Comparison of ENCODE assay signal across 10 mouse cellular contexts in the genomic region with DNA sequence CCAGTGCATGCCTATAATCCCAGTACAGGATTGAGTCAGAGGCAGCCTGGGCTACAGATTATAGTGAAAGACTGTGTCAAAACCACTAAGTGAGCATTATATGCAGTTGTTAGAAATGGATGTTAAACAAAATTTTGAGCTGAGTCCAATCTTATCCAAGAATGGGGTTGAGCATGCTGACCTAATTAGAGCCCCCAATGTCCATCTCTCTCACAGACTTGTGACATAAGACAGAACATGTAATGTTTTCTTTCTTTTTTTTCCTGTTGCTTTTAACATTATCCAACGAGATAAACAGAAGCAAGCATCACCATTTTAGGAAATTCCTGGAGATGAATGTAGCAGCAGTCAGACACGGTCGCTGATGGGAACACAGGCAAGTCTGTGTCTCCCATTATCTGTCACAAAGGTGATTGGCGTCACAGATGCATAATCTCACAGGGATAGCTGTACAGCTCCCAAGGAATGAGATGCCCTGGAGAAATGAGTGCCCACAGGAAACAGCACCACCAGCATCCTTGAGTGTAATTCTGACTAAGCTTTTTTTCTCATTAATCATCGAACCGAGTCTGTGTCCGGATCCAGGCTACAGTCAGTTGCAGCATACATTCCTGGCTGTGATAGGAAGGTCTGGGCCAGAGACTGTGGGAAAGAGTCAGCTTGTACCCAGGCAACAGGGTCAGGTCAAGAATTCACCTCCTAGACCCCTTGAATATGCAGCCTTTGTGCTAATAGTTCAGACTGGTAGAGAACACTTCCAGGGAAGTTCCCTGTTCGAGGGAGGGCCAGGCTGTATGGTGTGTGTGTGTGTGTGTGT.
DNase-seq lines count a peak whose midpoint lies in the region; ATAC-seq and TF ChIP-seq lines count a peak whose summit lies in the region.
"Had no signal": no experiment of that assay in that cellular context is flagged by ENCODE, and none has a peak within 500 bp of the region (broad histone marks: within the 10 kb centered on the region; RNA-seq: fewer than 3 reads in every experiment).

No protein-coding gene starts in this region.

- no peaks in the 10 kb centered on the region for H3K9me3 ChIP-seq in heart, embryonic 11.5 days (replicated peaks; ENCODE audit: control insufficient read depth, low read length)
- H3K9me3 ChIP-seq: midbrain, embryonic 12.5 days had no signal

- no peak for ATAC-seq in heart, embryonic 11.5 days (replicated peaks; ENCODE audit: insufficient number of reproducible peaks, low FRiP score, low TSS enrichment)
- ATAC-seq in erythroid progenitor cell, adult 5-6 weeks (replicated peaks; ENCODE audit: low FRiP score, poor library complexity, severe bottlenecking), result no peak

- TF ChIP-seq CTCF in embryonic fibroblast, embryonic 13.5 days (IDR thresholded peaks at IDR 0.05; ENCODE audit: borderline replicate concordance, insufficient read depth, low read length), result no peak

- WGBS in heart, embryonic 11.5 days (ENCODE audit: insufficient replicate concordance), result 19% methylated on average over 8 of the region's 8 CpGs

- no peak for TF ChIP-seq POLR2A in embryonic fibroblast, embryonic 13.5 days (IDR thresholded peaks at IDR 0.05; ENCODE audit: low read depth, low read length)

- no peak overlapping the region for H3K4me2 ChIP-seq in heart, embryonic 11.5 days
- H3K4me2 ChIP-seq: midbrain, embryonic 12.5 days had no signal

- H3K4me1 ChIP-seq in heart, embryonic 11.5 days (ENCODE audit: control insufficient read depth, insufficient read depth, low read length), result peaks cover 12% of the 10 kb centered on the region
- peaks cover 5% of the 10 kb centered on the region for H3K4me1 ChIP-seq in embryonic fibroblast, embryonic 13.5 days (ENCODE audit: control insufficient read depth, insufficient read depth, low read length)

- H3K36me3 ChIP-seq in heart, embryonic 11.5 days (ENCODE audit: control insufficient read depth, insufficient read depth, low read length), result no peaks in the 10 kb centered on the region
- H3K36me3 ChIP-seq: midbrain, embryonic 12.5 days had no signal

- H3K27ac ChIP-seq in heart, embryonic 11.5 days (ENCODE audit: low read depth, low read length), result no peak overlapping the region
- H3K27ac ChIP-seq in embryonic fibroblast, embryonic 13.5 days (ENCODE audit: insufficient read depth, low read length), result peak overlapping the region; percentile 63
- H3K27ac ChIP-seq: midbrain, embryonic 12.5 days had no signal

- peak; percentile 94 for DNase-seq in heart, adult 11 months
- peak; percentile 95 for DNase-seq in 3T3-L1 (ENCODE audit: low read depth, low spot score)
- DNase-seq in kidney, postnatal 4 days, result peak; percentile 22 to 35
- no peak for DNase-seq in frontal cortex, postnatal 36 days (ENCODE audit: low spot score in 2 of 2)
- DNase-seq in layer of hippocampus, postnatal 10 days (ENCODE audit: low spot score in 2 of 2), result no peak

- no peak overlapping the region for H3K9ac ChIP-seq in heart, embryonic 11.5 days (ENCODE audit: low read depth, low read length)
- H3K9ac ChIP-seq: midbrain, embryonic 12.5 days had no signal

- no peaks in the 10 kb centered on the region for H3K27me3 ChIP-seq in heart, embryonic 11.5 days (ENCODE audit: control insufficient read depth, insufficient read depth, low read length)
- H3K27me3 ChIP-seq: CH12.LX; midbrain, embryonic 12.5 days had no signal

- no peak overlapping the region for H3K4me3 ChIP-seq in heart, embryonic 11.5 days (ENCODE audit: low read depth, low read length)
- H3K4me3 ChIP-seq in embryonic fibroblast, embryonic 13.5 days (ENCODE audit: insufficient read depth, low read length), result no peak overlapping the region
- H3K4me3 ChIP-seq: midbrain, embryonic 12.5 days had no signal

Comparison
In these comparisons a context has a peak if more than half of its experiments do, and no peak if none do; other contexts are left out.
1. DNase-seq: peak in heart, adult 11 months (single experiment), 3T3-L1 (single experiment) and kidney, postnatal 4 days (2 of 2); none in frontal cortex, postnatal 36 days (0 of 2) and layer of hippocampus, postnatal 10 days (0 of 2).